ENCODE assay signal across 8 mouse cellular contexts in genomic region chr11:69098762-69099091, GRCm38 (mm10). TPM values are rescaled to one million over a fixed set of nuclear protein-coding genes. Genes with fewer than 3 reads are reported as not detected.
DNase-seq lines count a peak whose midpoint lies in the region; ATAC-seq and TF ChIP-seq lines count a peak whose summit lies in the region.

No protein-coding gene starts in this region.

- no peaks in the 10 kb centered on the region for H3K27me3 ChIP-seq in forebrain, embryonic 16.5 days (replicated peaks; ENCODE audit: control insufficient read depth, insufficient read depth, low read length)
- H3K27me3 ChIP-seq in lung, embryonic 15.5 days, result no peaks in the 10 kb centered on the region

- 0% methylated on average over 19 of the region's 19 CpGs for WGBS in forebrain, embryonic 16.5 days
- under 1% methylated on average over 19 of the region's 19 CpGs for WGBS in lung, embryonic 15.5 days
- under 1% methylated on average over 19 of the region's 19 CpGs for WGBS in olfactory bulb, adult 2 months

- no peak for TF ChIP-seq CTCF in olfactory bulb, adult 2 months (IDR thresholded peaks at IDR 0.05; ENCODE audit: insufficient read depth, low read depth, low read length)

- intact Hi-C loops in heart, postnatal 36 days (cut with DNase I), result loop anchor here (5.0 kb wide), 2 partner anchors 299 to 319 kb away; partner anchors contain the start of genes Cyb5d1, Naa38 and Tmem88

- peak; percentile 67 for TF ChIP-seq POLR2A in olfactory bulb, adult 2 months (IDR thresholded peaks at IDR 0.05; ENCODE audit: insufficient read depth, low read depth, low read length)

- H3K9ac ChIP-seq in forebrain, embryonic 16.5 days (replicated peaks; ENCODE audit: low read depth, low read length), result peak overlapping the region; percentile 67
- peak overlapping the region; percentile 65 for H3K9ac ChIP-seq in lung, embryonic 15.5 days

- peak overlapping the region; percentile 53 for H3K4me3 ChIP-seq in forebrain, embryonic 16.5 days (replicated peaks; ENCODE audit: low read length)
- peak overlapping the region; percentile 69 for H3K4me3 ChIP-seq in lung, embryonic 15.5 days
- H3K4me3 ChIP-seq in olfactory bulb, adult 2 months (ENCODE audit: insufficient read depth, low read depth, low read length), result peak overlapping the region; percentile 83

- peak overlapping the region; percentile 78 for H3K4me2 ChIP-seq in forebrain, embryonic 16.5 days (ENCODE audit: low read length)
- peak overlapping the region; percentile 92 for H3K4me2 ChIP-seq in lung, embryonic 15.5 days

- H3K9me3 ChIP-seq in forebrain, embryonic 16.5 days (ENCODE audit: control insufficient read depth, low read length), result no peaks in the 10 kb centered on the region
- no peaks in the 10 kb centered on the region for H3K9me3 ChIP-seq in lung, embryonic 15.5 days

- no peak for ATAC-seq in forebrain, embryonic 16.5 days
- peak; percentile 8; the same call in 1 of the 2 replicates for ATAC-seq in lung, embryonic 15.5 days (ENCODE audit: borderline replicate concordance, extremely low read depth, low FRiP score, low TSS enrichment)

- H3K36me3 ChIP-seq in forebrain, embryonic 16.5 days (ENCODE audit: control insufficient read depth, insufficient read depth), result peaks cover 12% of the 10 kb centered on the region
- H3K36me3 ChIP-seq in lung, embryonic 15.5 days, result peaks cover 35% of the 10 kb centered on the region

- peak; percentile 92 for DNase-seq in ES-CJ7 (ENCODE audit: low read depth, low spot score)
- peak; percentile 98 to 99 for DNase-seq in cerebellum, adult 18-20 months
- peak; percentile 99 to 100 for DNase-seq in heart, postnatal 36 days
- DNase-seq in layer of hippocampus, adult 9-10 months (ENCODE audit: low spot score), result peak; percentile 94
- peak; percentile 89 to 93 for DNase-seq in thymus, adult 18-20 months

- peak overlapping the region; percentile 87 for H3K27ac ChIP-seq in forebrain, embryonic 16.5 days (ENCODE audit: low read length)
- H3K27ac ChIP-seq in lung, embryonic 15.5 days, result peak overlapping the region; percentile 98
- peak overlapping the region; percentile 99 for H3K27ac ChIP-seq in olfactory bulb, adult 2 months (ENCODE audit: insufficient read depth, low read depth, low read length)

- peaks cover 60% of the 10 kb centered on the region for H3K4me1 ChIP-seq in forebrain, embryonic 16.5 days (replicated peaks; ENCODE audit: control insufficient read depth, insufficient read depth, low read length)
- H3K4me1 ChIP-seq in lung, embryonic 15.5 days, result peaks cover 40% of the 10 kb centered on the region
- H3K4me1 ChIP-seq in olfactory bulb, adult 2 months (ENCODE audit: control insufficient read depth, insufficient read depth, low read length), result peaks cover 54% of the 10 kb centered on the region

RNA-seq across cellular contexts. Expression of gene Per1, which starts 3.7 kb away (rescaled TPM):
- polyA plus RNA-seq in forebrain, embryonic 16.5 days (2015; fragmentation: Nextera tagmentation; extraction: Ambion mirVana), result 11.8 and 12.1 TPM in 2 replicates
- 10 to 100 TPM; 34.2 to 82.1 TPM for total RNA-seq in heart, postnatal 36 days (2021)
- 21.7 and 24.0 TPM in 2 replicates for polyA plus RNA-seq in lung, embryonic 15.5 days (2015; fragmentation: Nextera tagmentation; extraction: Ambion mirVana)
- not detected in 2 replicates for polyA plus RNA-seq in olfactory bulb, adult 2 months (2012; ENCODE audit: insufficient read depth, insufficient read length, low replicate concordance, missing spikeins)

RNA-seq across cellular contexts. Expression of gene Vamp2, which starts 10.4 kb away (rescaled TPM):
- polyA plus RNA-seq in forebrain, embryonic 16.5 days (2015; fragmentation: Nextera tagmentation; extraction: Ambion mirVana), result 217 and 259 TPM in 2 replicates
- 10 to 100 TPM; 50.5 to 72.7 TPM for total RNA-seq in heart, postnatal 36 days (2021)
- 61.6 and 66.6 TPM in 2 replicates for polyA plus RNA-seq in lung, embryonic 15.5 days (2015; fragmentation: Nextera tagmentation; extraction: Ambion mirVana)
- 348 and 768 TPM in 2 replicates for polyA plus RNA-seq in olfactory bulb, adult 2 months (2012; ENCODE audit: insufficient read depth, insufficient read length, low replicate concordance, missing spikeins)

RNA-seq across cellular contexts. Expression of gene Hes7, which starts 21.5 kb away (rescaled TPM):
- 0.26 and 0.67 TPM in 2 replicates for polyA plus RNA-seq in forebrain, embryonic 16.5 days (2015; fragmentation: Nextera tagmentation; extraction: Ambion mirVana)
- not detected for total RNA-seq in heart, postnatal 36 days (2021)
- polyA plus RNA-seq in lung, embryonic 15.5 days (2015; fragmentation: Nextera tagmentation; extraction: Ambion mirVana), result 0.52 and 0.60 TPM in 2 replicates
- not detected in 2 replicates for polyA plus RNA-seq in olfactory bulb, adult 2 months (2012; ENCODE audit: insufficient read depth, insufficient read length, low replicate concordance, missing spikeins)

RNA-seq across cellular contexts. Expression of gene 9130213A22Rik, which starts 23.7 kb away (rescaled TPM):
- 0.39 and 0.71 TPM in 2 replicates for polyA plus RNA-seq in forebrain, embryonic 16.5 days (2015; fragmentation: Nextera tagmentation; extraction: Ambion mirVana)
- total RNA-seq in heart, postnatal 36 days (2021), result under 1 TPM in 1 of 2 experiments, not detected in 1; 0.22 TPM
- 0.36 and 0.57 TPM in 2 replicates for polyA plus RNA-seq in lung, embryonic 15.5 days (2015; fragmentation: Nextera tagmentation; extraction: Ambion mirVana)
- polyA plus RNA-seq in olfactory bulb, adult 2 months (2012; ENCODE audit: insufficient read depth, insufficient read length, low replicate concordance, missing spikeins), result not detected in 2 replicates

RNA-seq across cellular contexts. Expression of gene Aloxe3, which starts 27.0 kb away (rescaled TPM):
- 2.8 and 3.5 TPM in 2 replicates for polyA plus RNA-seq in forebrain, embryonic 16.5 days (2015; fragmentation: Nextera tagmentation; extraction: Ambion mirVana)
- not detected for total RNA-seq in heart, postnatal 36 days (2021)
- 0.16 and 0.53 TPM in 2 replicates for polyA plus RNA-seq in lung, embryonic 15.5 days (2015; fragmentation: Nextera tagmentation; extraction: Ambion mirVana)
- not detected in 2 replicates for polyA plus RNA-seq in olfactory bulb, adult 2 months (2012; ENCODE audit: insufficient read depth, insufficient read length, low replicate concordance, missing spikeins)
